Mouse (Mus musculus): ENCODE results near the gene Pla2g2d.

- TF ChIP-seq CTCF (IDR thresholded peaks at IDR 0.05; ENCODE audit: low read depth) (peak; percentile 27; the same call in 1 of the 2 replicates), EP300 (optimal IDR thresholded peaks at IDR 0.05) (no peak)
Observed at GRCm38 (mm10) chr4:138745884-138746283, 29.7 kb upstream of the Pla2g2d start.
